Mouse (Mus musculus) hindbrain, embryonic 15.5 days (tissue): ENCODE results near the gene Gsap. TPM values are rescaled to one million over a fixed set of nuclear protein-coding genes. Genes with fewer than 3 reads are reported as not detected.

Source experiments
- ATAC-seq: fragments of 200-750 bp; cut with Nextera tagmentation; 2 replicates; pipeline ENCODE4 v1.8.0; 2017; ENCODE audit warnings: low read depth, moderate number of reproducible peaks, moderate TSS enrichment; ENCODE audit not compliant: low FRiP score
- H3K27ac ChIP-seq: fragments of 300-500 bp; sonication (generic); replicated peaks from 2 replicates; pipeline ENCODE4 v1.5.1; 2015; ENCODE audit warnings: mild to moderate bottlenecking, inconsistent platforms
- H3K27me3 ChIP-seq: fragments of 300-500 bp; sonication (generic); 2 replicates; pipeline ENCODE4 v1.6.1; 2015; ENCODE audit warnings: control low read depth, inconsistent platforms
- H3K36me3 ChIP-seq: fragments of 300-500 bp; sonication (generic); 2 replicates; pipeline ENCODE4 v1.6.1; 2015; ENCODE audit warnings: control low read depth, inconsistent platforms
- H3K4me1 ChIP-seq: fragments of 300-500 bp; sonication (generic); replicated peaks from 2 replicates; pipeline ENCODE4 v1.6.1; 2015; ENCODE audit warnings: control low read depth, inconsistent platforms
- H3K4me2 ChIP-seq: fragments of 300-500 bp; sonication (generic); 2 replicates; pipeline ENCODE4 v1.6.1; 2015; ENCODE audit warnings: moderate library complexity, mild to moderate bottlenecking, inconsistent platforms
- H3K4me3 ChIP-seq: fragments of 300-500 bp; sonication (generic); 2 replicates; pipeline ENCODE4 v1.5.1; 2015; ENCODE audit warnings: mild to moderate bottlenecking, inconsistent platforms
- H3K9ac ChIP-seq: fragments of 300-500 bp; sonication (generic); 2 replicates; pipeline ENCODE4 v1.6.1; 2015; ENCODE audit warnings: inconsistent platforms
- H3K9me3 ChIP-seq: fragments of 300-500 bp; sonication (generic); 2 replicates; pipeline ENCODE4 v1.6.1; 2016; ENCODE audit warnings: control low read depth, inconsistent platforms
- WGBS: fragments of 180-500 bp; shearing (Covaris S2); methylation state at CpG from one replicate; pipeline ENCODE4 v1.1.7; 2015; 5-methylcytosine and 5-hydroxymethylcytosine counted together
- polyA plus RNA-seq: library from polyadenylated mRNA; unstranded; fragments of >200 nt; fragmentation: Nextera tagmentation; extraction: Ambion mirVana; gene quantifications from 2 replicates; pipeline ENCODE4 v1.2.1, GENCODE M21; 2015

Gsap gene
- polyA plus RNA-seq, 1 experiment from 2014 or later, result 14.0 TPM

DNA sequence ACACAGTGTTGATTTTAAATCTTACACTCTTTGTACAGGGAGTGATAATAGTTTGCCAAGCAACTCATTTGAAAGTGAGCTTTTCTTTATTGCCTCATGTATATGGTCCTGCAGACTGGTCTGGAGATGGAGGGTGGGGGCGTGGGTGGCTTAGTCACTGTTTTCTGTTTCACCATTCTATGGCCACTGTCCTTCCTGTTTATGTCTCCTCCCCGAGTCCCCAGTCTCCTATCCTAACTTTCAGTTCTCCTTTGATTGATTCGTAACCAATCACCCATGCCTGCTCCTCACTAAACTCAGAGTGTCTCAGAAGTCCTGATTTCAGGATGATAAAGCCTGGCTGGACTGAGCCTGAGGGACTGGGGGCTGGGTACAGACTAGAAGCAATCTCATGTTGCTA is 2.4 kb downstream of the Gsap start:
- H3K4me1 ChIP-seq, result peaks cover 23% of the 10 kb centered on the region
- H3K9me3 ChIP-seq, result no peaks in the 10 kb centered on the region
- peak overlapping the region; percentile 80; the same call in 1 of the 2 replicates for H3K4me2 ChIP-seq
- H3K9ac ChIP-seq, result no peak overlapping the region
- 54% methylated on average over 3 of the region's 3 CpGs for WGBS
- H3K27me3 ChIP-seq, result no peaks in the 10 kb centered on the region
- H3K36me3 ChIP-seq, result peaks cover 4% of the 10 kb centered on the region; the same call in 1 of the 2 replicates
- no peak overlapping the region for H3K27ac ChIP-seq
- ATAC-seq, result no peak
- H3K4me3 ChIP-seq, result no peak overlapping the region

DNA sequence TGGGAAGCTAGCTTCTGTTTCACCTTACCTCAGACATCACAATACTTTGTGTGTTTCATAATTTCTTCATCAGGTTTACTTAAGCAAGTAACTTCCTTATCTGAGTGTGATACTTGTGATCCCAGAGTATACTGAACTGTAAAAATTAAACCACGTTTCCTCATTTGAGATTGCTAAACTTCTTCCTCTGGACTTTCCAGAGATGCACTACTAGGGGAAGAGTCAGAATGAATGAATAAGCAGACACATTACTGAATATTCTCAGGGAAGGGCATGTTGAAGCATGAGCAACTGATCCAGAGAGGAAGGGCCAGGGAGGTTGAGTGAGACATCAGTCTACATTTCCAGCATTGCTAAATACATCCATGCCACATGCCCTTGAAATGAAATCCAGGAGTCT is 3.0 kb downstream of the Gsap start:
- Histone ChIP-seq H3K4me1 (peaks cover 23% of the 10 kb centered on the region), H3K27ac (no peak overlapping the region)
- 94% methylated on average over 1 of the region's 1 CpGs for WGBS

DNA sequence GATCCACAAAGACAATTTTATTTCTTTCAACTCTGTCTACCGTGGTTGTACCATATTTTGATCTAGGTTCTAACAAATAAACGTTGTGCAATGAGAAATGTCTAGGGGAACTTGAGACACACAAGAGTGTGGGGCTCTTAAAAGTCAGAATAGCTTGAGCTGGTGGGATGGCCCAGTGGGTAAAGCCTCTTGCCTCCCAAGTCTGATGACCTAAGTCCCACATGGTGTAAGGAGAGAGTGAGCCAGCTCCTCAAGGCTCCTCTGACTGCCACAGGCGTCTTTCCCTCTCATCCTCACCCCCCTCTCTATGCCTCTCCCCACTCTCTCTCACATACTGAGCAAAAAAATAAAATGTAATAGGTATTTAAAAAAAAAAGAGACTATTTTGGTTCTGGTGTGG is 3.4 kb downstream of the Gsap start:
- no peaks in the 10 kb centered on the region for H3K27me3 ChIP-seq
- peaks cover 6% of the 10 kb centered on the region; the same call in 1 of the 2 replicates for H3K36me3 ChIP-seq
- no peak for ATAC-seq
- H3K4me1 ChIP-seq, result peaks cover 23% of the 10 kb centered on the region
- WGBS, result 87% methylated on average over 3 of the region's 3 CpGs
- no peak overlapping the region for H3K4me3 ChIP-seq
- H3K27ac ChIP-seq, result no peak overlapping the region
- H3K4me2 ChIP-seq, result no peak overlapping the region
- H3K9me3 ChIP-seq, result no peaks in the 10 kb centered on the region
- no peak overlapping the region for H3K9ac ChIP-seq

More for the DNA sequence above, 3.0 kb downstream of the Gsap start:
- Histone ChIP-seq H3K4me2 (no peak overlapping the region), H3K36me3 (peaks cover 6% of the 10 kb centered on the region; the same call in 1 of the 2 replicates), H3K9ac (no peak overlapping the region), H3K4me3 (no peak overlapping the region), H3K9me3 (no peaks in the 10 kb centered on the region), H3K27me3 (no peaks in the 10 kb centered on the region)
- ATAC-seq, result no peak

- WGBS, result 95% methylated on average over 1 of the region's 1 CpGs
- no peaks in the 10 kb centered on the region for H3K27me3 ChIP-seq
- no peaks in the 10 kb centered on the region for H3K4me1 ChIP-seq
- H3K4me3 ChIP-seq, result no peak overlapping the region
- no peaks in the 10 kb centered on the region for H3K9me3 ChIP-seq
- H3K4me2 ChIP-seq, result no peak overlapping the region
- ATAC-seq, result no peak
- H3K27ac ChIP-seq, result no peak overlapping the region
- H3K36me3 ChIP-seq, result no peaks in the 10 kb centered on the region
- H3K9ac ChIP-seq, result no peak overlapping the region
Observed at GRCm38 (mm10) chr5:21203504-21203903, 17.4 kb downstream of the Gsap start.

DNA sequence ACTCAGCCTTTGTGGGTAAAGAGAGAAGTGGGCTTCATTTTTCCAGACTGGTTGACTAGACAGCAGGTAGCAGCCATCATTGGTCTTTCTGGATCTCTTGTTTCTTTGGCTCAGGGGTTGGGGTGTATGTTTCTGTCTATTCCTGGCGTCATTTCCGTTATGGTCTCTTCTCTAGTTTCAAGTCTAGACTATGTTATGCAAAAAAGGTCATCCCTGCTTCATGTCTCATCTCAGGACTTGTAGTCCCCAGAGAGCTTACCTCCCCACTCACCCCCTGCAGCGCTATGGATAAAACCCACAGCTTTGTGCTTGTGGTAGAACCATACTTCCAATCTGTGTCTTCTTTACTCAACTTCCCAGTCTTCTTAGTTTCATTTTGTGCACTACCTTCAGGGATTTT is 18.1 kb downstream of the Gsap start:
- Histone ChIP-seq H3K27ac (no peak overlapping the region), H3K27me3 (no peaks in the 10 kb centered on the region), H3K9me3 (no peaks in the 10 kb centered on the region), H3K4me2 (no peak overlapping the region), H3K36me3 (no peaks in the 10 kb centered on the region), H3K4me3 (no peak overlapping the region), H3K9ac (no peak overlapping the region), H3K4me1 (no peaks in the 10 kb centered on the region)
- WGBS, result 95% methylated on average over 3 of the region's 3 CpGs
- ATAC-seq, result no peak

DNA sequence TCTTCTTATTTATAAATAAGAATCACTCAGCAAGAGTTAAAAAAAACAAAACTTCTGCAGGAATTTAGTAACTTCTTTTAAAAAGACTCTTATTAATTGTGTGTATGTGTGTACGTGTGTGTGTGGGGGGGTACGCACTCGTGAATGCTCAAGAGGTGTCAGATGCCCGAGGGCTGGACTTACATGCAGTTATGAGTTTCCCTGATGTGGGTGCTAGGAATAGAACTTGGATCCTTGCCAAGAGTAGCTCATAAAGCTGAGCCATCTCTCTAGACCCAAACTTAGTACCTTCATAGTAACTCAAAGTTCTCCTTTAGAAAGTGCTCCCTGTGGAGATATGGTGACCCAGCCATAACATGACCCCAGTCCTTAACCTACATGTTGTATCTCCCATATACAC is 20.0 kb downstream of the Gsap start:
- Histone ChIP-seq H3K36me3 (no peaks in the 10 kb centered on the region), H3K4me1 (no peaks in the 10 kb centered on the region), H3K9me3 (no peaks in the 10 kb centered on the region), H3K9ac (no peak overlapping the region), H3K4me3 (no peak overlapping the region), H3K27me3 (no peaks in the 10 kb centered on the region), H3K27ac (no peak overlapping the region), H3K4me2 (no peak overlapping the region)
- no peak for ATAC-seq
- WGBS, result 89% methylated on average over 4 of the region's 4 CpGs

DNA sequence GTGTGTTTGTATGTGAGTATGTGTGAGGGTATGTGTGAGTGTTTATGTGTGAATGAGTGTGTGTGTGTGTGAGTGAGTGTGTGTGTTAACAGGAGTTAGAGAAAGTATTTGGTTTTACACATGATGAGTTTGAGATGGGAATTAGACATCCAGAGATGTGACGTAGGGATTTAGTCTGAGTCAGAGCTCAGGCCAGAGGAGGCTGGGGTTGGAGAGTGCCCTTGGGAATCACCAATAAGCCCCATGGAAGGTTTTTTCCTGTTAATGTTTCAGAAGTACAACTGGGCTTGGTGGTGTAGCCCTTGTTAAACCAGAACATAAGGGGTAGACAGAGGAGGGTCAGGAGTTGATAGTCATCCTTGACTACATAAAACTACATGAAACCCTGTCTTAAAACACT is 25.4 kb downstream of the Gsap start:
- no peak overlapping the region for H3K4me2 ChIP-seq
- no peaks in the 10 kb centered on the region for H3K4me1 ChIP-seq
- H3K9me3 ChIP-seq, result no peaks in the 10 kb centered on the region
- no peak overlapping the region for H3K9ac ChIP-seq
- no peak for ATAC-seq
- H3K4me3 ChIP-seq, result no peak overlapping the region
- WGBS, result 92% methylated on average over 1 of the region's 1 CpGs
- H3K36me3 ChIP-seq, result no peaks in the 10 kb centered on the region
- H3K27me3 ChIP-seq, result no peaks in the 10 kb centered on the region
- no peak overlapping the region for H3K27ac ChIP-seq

- 80% methylated on average over 3 of the region's 3 CpGs for WGBS
- no peaks in the 10 kb centered on the region for H3K4me1 ChIP-seq
- no peaks in the 10 kb centered on the region for H3K9me3 ChIP-seq
- no peaks in the 10 kb centered on the region for H3K36me3 ChIP-seq
- H3K27me3 ChIP-seq, result no peaks in the 10 kb centered on the region
- H3K27ac ChIP-seq, result no peak overlapping the region
- H3K4me2 ChIP-seq, result no peak overlapping the region
- no peak overlapping the region for H3K4me3 ChIP-seq
- no peak for ATAC-seq
- no peak overlapping the region for H3K9ac ChIP-seq
Observed at GRCm38 (mm10) chr5:21212933-21213332, 26.9 kb downstream of the Gsap start.

DNA sequence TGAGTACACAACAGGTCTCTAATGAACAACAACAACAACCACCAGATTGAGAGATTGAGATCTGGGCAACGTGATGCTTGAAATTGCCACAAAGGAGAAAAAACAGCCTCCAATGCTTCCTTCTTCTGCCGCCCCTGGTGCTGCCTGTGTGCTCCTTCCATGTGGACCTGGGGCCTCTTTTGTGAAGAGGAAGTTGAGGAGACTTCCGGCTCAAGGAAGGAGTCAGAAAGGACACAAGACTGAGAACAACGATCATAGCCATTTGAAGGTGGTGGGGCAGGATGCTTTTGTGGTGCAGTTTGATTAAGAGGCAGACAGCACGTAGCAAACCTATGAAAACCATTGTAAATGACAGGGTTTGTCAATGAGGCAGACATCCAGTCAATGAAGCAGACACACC is 27.7 kb downstream of the Gsap start:
- WGBS, result 89% methylated on average over 5 of the region's 5 CpGs
- ATAC-seq, result no peak
- H3K4me2 ChIP-seq, result no peak overlapping the region
- no peak overlapping the region for H3K9ac ChIP-seq
- H3K4me1 ChIP-seq, result no peaks in the 10 kb centered on the region
- no peaks in the 10 kb centered on the region for H3K27me3 ChIP-seq
- H3K36me3 ChIP-seq, result no peaks in the 10 kb centered on the region
- H3K9me3 ChIP-seq, result no peaks in the 10 kb centered on the region
- no peak overlapping the region for H3K27ac ChIP-seq
- no peak overlapping the region for H3K4me3 ChIP-seq

DNA sequence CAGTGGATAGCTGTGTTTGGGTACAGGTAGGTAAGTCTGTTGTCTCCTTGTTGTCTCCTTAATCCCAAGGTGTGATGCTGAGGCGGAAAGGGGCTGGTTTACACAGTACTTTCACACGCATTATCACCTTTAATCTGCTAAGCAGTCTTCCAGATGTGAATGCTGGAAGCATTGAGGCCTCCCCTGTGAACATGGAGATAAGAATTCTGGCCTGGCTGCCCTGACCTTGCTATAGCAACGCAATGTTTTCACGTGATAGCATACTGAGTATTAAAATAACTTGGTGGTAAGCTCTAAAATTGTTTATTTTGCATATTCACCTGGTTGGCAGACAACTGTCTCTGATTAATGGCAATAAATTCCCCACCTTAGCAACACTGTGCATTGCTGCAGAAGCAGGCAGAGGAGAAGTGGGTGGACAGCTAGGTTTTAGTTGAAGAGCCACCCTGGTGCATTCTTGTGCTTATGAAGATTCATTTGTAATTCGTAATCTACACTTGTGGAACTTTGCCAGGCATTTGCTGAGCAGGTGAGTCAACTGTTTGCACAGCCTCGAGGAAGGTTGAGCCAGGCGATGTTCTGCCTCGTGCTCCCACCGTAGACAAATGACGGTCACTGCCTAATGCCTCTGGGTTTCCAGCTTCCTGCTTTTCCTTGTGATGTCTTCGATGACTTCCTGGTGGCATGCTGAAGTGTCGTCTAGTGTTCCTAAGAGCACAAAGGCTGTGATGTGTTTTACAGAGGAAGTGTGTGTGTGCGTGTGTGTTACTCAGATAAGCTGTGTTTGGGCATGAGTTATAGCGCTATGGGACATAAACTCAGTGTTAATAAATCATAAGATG is 31.6 kb downstream of the Gsap start:
- no peak for ATAC-seq
- 89% methylated on average over 14 of the region's 14 CpGs for WGBS

DNA sequence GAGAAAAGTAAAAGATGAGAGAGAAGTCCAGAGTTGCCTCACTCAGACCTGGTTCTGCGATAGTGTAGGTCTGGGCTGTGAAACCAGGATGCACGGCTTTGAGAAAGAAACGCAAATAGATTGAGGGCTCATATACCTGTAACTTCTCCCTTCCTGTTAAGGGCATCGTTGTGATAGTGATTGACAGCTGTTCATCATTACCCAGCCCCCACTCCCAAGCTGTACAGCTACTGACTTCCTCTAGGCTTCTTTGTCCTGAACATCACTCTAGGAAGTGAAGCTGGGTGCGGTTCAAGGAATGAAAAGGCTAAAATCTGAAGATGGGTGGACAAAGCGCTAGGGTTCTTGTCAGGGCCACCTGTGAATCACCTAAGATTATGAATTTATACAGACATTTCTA is 46.8 kb downstream of the Gsap start:
- WGBS, result 96% methylated on average over 6 of the region's 6 CpGs
- no peaks in the 10 kb centered on the region for H3K9me3 ChIP-seq
- no peaks in the 10 kb centered on the region for H3K4me1 ChIP-seq
- no peak for ATAC-seq
- no peaks in the 10 kb centered on the region for H3K27me3 ChIP-seq
- H3K27ac ChIP-seq, result no peak overlapping the region
- H3K9ac ChIP-seq, result no peak overlapping the region
- no peak overlapping the region for H3K4me2 ChIP-seq
- no peaks in the 10 kb centered on the region for H3K36me3 ChIP-seq
- H3K4me3 ChIP-seq, result no peak overlapping the region

More for the DNA sequence above, 31.6 kb downstream of the Gsap start:
- Histone ChIP-seq H3K27me3 (no peaks in the 10 kb centered on the region), H3K9ac (no peak overlapping the region), H3K36me3 (no peaks in the 10 kb centered on the region), H3K4me2 (no peak overlapping the region), H3K9me3 (no peaks in the 10 kb centered on the region), H3K4me1 (no peaks in the 10 kb centered on the region), H3K4me3 (no peak overlapping the region), H3K27ac (no peak overlapping the region)

GRCm38 (mm10) chr5:21244575-21244974 is 58.5 kb downstream of the Gsap start:
- Histone ChIP-seq H3K9ac (no peak overlapping the region), H3K4me3 (no peak overlapping the region), H3K27ac (no peak overlapping the region), H3K27me3 (no peaks in the 10 kb centered on the region), H3K4me2 (no peak overlapping the region), H3K9me3 (no peaks in the 10 kb centered on the region), H3K36me3 (no peaks in the 10 kb centered on the region), H3K4me1 (no peaks in the 10 kb centered on the region)
- 87% methylated on average over 1 of the region's 1 CpGs for WGBS
- ATAC-seq, result no peak

- Histone ChIP-seq H3K36me3 (no peaks in the 10 kb centered on the region), H3K27ac (no peak overlapping the region), H3K4me3 (no peak overlapping the region), H3K9me3 (no peaks in the 10 kb centered on the region), H3K9ac (no peak overlapping the region), H3K4me1 (no peaks in the 10 kb centered on the region), H3K27me3 (no peaks in the 10 kb centered on the region), H3K4me2 (no peak overlapping the region)
- 76% methylated on average over 1 of the region's 1 CpGs for WGBS
- no peak for ATAC-seq
Observed at GRCm38 (mm10) chr5:21245241-21245640, 59.2 kb downstream of the Gsap start.
